Mouse (Mus musculus): ENCODE measurements around the gene Ralgps1. TPM values are rescaled to one million over a fixed set of nuclear protein-coding genes. Genes with fewer than 3 reads are reported as not detected.

Gene Ralgps1
- total RNA-seq, 2 experiments from 2014 or later = 4.2 to 6.3 TPM

GRCm38 (mm10) chr2:33321641-33322040 is 49.6 kb downstream of the Ralgps1 start:
- no peak for DNase-seq

DNA sequence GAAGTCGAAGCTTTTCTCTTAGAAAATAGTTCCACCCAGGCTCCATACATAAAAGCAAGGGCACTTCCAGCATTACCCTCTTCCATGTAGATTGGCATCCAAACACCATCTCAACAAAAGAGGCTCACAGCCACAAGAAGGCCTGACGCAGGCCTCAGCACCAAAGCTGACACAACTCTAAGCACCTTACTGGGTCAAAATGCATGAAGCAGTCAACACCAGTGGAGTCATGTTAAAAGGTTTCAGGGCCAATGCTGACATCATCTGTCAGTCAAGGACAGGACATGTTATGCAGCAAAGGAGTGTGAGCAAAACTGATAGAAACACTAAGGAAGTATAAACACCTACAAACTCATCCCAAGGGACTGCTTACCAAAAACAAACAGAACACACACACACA is 50.3 kb downstream of the Ralgps1 start:
- no peak for DNase-seq

- no peak for DNase-seq
These were observed 50.7 kb downstream of the Ralgps1 start for GRCm38 (mm10) chr2:33320568-33320967.

GRCm38 (mm10) chr2:33319934-33320333 is 51.4 kb downstream of the Ralgps1 start:
- DNase-seq = no peak

DNA sequence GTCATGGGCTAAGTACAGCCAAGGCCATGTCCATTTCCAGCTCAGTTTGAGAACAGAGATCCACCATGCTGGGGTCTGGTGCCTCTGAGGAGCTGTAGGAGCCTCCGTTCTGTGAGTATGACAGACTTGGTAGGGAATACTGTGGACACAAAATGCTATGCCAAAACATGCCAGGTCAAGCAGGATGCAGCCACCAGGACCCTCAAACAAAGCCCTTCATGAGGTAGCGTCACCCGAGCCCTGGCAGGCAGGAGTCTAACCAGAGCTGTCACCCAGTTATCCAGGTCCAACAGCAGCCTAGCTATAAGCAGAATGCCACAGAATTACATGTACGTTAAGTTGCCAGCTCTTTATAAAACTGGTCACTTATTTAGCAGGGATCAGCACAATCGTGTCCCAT is 51.8 kb downstream of the Ralgps1 start:
- DNase-seq = no peak

DNA sequence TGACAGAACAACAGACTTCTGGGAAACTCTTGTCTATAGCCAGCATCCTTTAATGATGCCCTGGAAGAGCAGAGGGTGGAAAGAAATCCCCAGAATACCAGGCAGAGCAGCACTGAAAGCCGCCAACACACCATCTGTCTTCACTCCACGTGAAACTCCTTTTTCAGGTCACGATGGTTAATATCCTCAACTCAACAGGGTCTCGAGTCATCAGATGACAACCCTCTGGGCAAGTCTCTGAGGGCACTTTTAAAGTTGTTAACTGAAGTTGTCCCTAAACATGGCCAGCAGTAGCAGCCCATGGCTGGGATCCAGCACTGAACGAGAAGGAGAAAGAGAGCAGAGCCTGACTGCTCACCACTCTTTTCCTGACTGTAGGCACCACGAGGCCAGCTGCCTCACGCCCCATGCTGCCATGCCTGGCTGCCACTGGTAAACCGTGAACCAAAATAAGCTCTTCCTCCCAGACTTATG is 52.8 kb downstream of the Ralgps1 start:
- DNase-seq = no peak

GRCm38 (mm10) chr2:33316516-33316915 is 54.8 kb downstream of the Ralgps1 start:
- peak; percentile 84 for DNase-seq

GRCm38 (mm10) chr2:33316063-33316405 is 55.3 kb downstream of the Ralgps1 start:
- no peak for DNase-seq

GRCm38 (mm10) chr2:33315233-33316062 is 55.8 kb downstream of the Ralgps1 start:
- no peak for DNase-seq

- DNase-seq = peak; percentile 61
These were observed 61.9 kb downstream of the Ralgps1 start for GRCm38 (mm10) chr2:33309426-33309825.

GRCm38 (mm10) chr2:33306565-33306964 is 64.7 kb downstream of the Ralgps1 start:
- DNase-seq = no peak

GRCm38 (mm10) chr2:33303416-33303947 is 67.8 kb downstream of the Ralgps1 start:
- no peak for DNase-seq

GRCm38 (mm10) chr2:33302828-33303227 is 68.5 kb downstream of the Ralgps1 start:
- no peak for DNase-seq

DNA sequence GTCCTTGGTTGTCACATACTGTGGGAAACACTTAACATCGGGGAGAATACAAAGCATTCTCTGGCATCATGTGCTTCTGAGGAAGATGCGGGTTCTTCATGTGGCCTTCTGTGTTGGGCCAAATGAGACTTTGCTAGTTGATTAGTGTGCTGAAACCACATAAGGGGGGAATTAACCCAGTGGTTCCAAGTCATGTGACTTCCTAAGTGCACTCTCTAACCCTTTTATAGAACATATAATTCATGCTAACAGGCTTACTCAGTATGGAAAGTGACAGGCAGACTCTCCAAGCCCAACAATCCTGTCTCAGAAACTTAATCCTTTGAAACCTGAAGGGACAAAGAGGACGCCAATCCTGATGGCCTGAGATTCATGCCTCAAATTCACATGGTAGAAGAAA is 68.9 kb downstream of the Ralgps1 start:
- no peak for DNase-seq

DNA sequence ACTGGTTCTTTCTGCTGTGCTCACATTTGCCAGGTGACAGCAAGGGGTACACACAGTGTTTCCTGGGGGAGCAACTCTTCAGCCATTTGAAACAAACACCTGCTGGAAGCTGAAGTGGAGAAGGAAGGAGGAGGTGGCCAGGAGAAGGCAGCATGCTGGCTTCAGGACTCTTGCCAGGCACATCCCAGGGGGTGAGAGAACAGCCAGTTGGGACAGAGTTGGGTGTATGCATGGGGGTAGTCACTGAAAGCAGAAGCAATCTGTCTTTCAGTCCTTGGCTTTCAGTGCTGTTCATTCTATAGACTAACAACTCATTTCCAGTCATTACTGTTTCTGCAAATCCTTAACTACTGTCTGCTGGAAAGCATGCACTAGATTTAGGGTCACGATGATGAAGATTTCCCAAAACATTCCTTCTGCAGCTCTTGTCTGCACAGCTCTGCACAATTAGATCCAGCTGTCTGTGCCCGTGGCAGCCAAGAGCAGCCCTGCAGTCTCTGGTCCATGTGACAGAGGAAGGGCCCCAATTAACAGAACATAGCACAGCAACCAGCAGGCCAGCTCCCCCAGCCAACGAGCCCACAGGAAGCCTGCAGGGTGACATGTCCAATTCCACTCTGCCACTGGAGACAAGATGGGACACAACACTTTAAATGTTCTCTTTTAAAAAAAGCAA is 70.8 kb downstream of the Ralgps1 start:
- peak; percentile 55 for DNase-seq

- no peak for DNase-seq
These were observed 72.4 kb downstream of the Ralgps1 start for GRCm38 (mm10) chr2:33298928-33299327.

DNA sequence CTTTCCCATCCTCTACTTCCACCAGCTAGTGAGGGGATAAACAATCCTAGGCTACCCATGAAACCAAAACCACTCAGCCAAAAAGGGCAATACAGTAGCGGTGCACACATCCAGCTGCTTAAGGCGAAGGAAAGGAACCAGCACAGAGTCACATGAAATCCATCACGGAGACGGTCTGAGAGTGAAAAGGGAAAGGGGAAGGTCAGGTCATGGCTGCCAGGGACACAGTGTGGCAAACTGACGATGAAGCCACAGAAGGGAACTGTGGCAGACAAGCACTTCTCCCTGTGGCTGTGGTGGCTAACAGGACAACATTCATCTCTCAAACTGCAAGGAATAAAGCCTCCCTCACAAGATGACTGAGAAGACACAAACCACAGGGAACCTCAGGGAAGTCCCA is 76.2 kb downstream of the Ralgps1 start:
- no peak for DNase-seq

DNA sequence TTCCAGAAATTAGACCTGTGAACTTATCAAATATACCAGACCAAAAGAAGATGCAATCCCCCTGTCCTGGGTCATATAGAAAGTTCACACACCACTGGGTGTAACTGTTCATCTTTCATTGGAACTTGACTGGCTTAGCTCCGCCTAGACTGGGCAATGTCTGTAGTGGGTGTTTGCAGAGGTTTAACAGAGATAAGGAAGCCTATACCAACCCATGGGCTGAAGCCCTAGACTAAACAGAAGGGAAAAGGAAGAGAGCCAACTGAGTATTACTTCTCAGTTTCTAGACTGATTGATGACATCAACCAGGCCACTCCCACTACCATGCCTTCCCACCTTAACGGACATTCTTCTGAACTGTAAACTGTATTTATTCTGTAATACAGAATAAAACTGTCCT is 79.2 kb downstream of the Ralgps1 start:
- no peak for DNase-seq

DNA sequence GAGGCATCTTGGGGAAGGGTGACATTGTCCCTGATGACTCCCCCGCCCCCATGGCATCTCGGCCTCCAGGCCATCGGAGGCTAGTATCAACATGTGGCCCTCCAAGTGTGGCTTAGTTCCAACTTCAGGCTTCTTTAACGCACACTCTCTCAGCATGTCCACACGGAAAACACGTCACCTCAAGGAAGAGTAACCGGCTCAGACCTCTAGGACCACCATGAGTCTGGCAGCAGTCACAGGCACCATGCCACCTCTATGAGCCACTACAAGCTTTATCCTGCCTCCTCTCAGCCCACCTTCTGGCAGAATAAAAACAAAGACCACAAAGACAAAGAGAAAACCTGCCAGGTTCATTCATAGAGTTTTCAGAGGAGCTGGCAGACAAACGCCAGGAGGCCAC is 80.8 kb downstream of the Ralgps1 start:
- no peak for DNase-seq

DNA sequence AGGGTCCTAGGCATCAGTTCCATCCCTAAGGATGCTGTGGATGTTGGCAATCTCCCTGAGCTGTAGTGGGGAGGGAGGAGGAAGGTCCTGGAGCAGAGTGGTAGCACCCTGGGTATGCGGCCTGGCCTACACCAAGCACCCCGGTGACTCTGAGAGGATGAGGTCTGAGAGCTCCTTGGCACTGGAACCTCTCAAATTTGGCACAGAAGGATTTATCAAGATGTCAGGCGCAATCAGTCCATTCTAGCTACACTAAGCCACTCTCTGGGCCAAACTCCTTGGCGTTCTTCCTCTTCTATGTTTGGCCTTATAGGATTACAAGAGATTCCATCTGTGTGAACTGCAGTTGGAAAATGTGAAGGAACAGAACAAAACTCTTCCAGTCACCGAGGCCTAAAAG is 82.4 kb downstream of the Ralgps1 start:
- no peak for DNase-seq

- no peak for DNase-seq
These were observed 87.6 kb downstream of the Ralgps1 start for GRCm38 (mm10) chr2:33283674-33284073.

DNA sequence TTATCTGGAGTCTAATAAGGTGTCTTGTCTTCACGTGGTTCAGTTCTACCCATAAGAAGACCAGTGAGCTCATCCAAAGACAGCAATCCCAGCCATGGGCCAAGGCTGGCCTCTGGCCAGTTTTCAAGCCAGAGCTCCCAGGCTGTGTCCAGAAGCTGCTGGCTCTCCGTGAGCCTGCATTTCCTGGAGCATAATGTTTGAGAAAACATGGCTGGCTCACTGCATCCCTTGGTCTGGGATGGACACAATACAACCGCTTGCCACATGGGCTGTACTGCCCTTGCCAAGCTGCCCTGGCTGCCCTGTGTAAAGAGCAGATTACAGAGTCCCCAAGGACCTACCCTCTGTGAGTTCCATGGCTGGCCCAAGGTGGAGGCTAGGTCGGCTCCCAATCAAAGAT is 88.4 kb downstream of the Ralgps1 start:
- DNase-seq = peak; percentile 71

DNA sequence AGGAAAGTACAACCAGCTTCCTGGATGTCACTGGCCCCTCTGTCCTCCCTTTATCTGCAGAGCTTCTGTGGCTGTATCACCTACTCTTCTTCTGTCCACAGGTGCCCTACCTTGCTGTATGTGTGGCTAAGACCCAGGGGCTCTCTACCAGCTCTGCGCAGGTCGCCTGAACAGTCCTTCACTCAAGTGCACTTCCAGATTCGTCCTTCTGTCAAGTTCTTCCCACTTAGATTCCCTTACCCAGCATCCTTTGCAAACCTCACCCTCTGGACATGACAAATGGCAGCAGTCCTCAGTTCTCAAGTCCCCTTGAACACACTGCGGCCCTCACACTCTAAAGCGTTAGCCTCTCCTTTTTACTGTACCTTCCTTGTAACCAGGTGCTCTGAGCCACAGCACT is 89.5 kb downstream of the Ralgps1 start:
- no peak for DNase-seq

GRCm38 (mm10) chr2:33280525-33280924 is 90.8 kb downstream of the Ralgps1 start:
- DNase-seq = no peak

Measured in adrenal gland, postnatal 10 days (tissue).